Mouse (Mus musculus) cerebellum, postnatal 25 days (tissue): Measurements from ENCODE around the gene Pepd.

Experiments used
- DNase-seq, 2 experiments: peaks; one replicate each; pipeline ENCODE4 v3.0.0; 2021; ENCODE audit warnings: mixed read lengths in 2 of 2

Pepd gene

DNA sequence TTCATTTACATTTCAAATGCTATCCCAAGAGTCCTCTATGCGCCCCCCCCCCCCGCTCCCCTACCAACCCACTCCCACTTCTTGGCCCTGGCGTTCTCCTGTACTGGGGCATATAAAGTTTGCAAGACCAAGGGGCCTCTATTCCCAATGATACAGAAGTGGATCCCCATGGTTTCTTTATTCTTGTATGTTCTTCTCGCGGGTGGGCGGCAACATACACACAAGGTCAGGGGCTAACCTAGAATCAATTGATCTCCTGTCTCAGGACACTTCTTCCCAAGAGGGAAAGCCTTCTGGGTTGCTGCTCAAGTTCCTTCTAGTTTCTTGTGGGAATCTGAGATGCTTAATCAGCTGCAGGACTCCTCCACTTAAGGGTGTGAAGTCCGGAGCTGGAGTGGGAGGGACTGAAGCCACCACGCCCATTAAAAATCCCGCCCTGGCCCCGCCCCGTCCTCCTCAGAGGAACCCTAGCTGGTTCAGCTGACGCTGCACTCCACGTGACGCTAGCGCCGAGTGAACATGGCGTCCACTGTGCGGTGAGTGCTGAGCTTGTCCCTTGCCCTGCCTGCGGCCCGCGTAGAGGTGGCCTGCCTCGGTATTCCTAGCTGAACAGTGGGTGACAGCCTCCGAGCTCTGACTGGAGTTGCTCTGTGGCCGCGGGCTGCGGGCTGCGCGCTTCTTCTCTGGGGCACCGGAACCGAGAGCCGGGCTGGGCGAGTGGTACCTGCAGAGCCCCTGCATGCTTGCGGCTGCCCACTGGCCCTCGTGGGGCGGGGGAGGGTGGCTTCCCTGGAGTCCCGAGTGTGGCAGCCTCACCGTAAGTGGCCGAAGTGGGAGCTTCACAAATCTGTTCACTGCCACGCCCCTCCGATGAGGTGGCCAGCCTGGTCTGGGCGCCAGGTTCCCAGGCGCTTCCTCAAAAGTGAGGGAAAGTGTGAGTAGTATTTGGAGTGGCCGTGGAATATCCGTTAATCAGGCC is at the start of gene Pepd:
Pepd (plus strand) TSS at position 461 of the 979 bp plus-strand sequence.
- DNase-seq: peak; percentile 80 to 88

DNA sequence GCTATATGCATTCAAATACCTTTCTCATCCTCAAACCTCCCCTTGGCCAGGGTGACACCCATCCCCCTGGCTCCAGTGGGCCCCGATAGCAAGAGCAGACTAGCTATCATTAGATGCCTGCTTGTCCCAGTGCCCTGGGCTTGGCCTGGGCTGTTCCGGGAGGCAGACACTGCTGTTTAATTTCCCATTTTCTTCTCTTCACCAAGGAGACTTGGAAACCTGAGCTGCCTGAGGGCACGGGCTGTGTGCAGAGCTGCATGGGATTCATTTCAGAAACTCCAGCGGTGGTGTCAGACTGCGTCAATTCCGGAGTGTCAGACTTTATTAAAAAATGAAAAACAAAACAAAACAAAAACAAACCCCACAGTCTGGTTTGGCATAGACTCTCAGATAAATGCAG is 44.9 kb upstream of the Pepd start:
- no peak for DNase-seq

DNA sequence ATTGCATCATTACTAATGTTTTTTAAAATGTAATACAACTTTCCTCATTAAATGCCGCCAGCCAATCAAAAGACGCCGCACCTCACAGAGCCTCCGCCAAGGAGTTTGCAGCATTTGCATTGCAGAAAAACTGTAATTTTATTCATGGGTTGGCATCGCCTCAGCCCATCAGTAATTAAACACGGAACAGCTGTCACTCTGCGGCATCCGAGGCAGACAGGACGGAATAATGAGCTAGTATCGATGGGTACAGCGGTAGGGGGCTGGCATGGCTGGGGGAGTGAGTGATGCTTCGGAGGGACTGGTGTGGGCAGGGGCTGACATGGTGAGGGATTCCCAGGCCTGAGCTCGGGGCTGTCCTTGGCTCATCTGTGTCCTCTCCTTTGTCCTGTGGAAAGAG is 42.5 kb upstream of the Pepd start:
- DNase-seq: no peak

DNA sequence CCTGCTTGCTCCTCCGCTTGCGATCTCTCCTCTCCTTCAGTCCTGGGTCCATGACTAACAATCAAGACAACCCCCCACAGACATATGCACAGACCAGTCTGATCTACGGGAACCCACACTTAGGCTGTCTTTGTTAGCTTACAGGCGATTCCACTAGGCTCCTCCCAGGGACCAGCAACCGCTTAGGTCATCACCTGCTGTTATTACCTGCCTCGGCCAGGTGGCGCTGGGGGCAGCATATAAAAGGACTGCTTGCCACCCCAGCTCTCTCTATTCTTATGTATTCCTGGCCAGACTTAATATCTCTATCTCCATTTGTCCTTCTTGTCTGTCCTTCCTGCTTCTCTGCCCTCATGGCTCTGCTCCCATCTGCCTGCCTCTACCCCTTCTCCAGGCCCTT is 35.4 kb upstream of the Pepd start:
- DNase-seq: no peak

DNA sequence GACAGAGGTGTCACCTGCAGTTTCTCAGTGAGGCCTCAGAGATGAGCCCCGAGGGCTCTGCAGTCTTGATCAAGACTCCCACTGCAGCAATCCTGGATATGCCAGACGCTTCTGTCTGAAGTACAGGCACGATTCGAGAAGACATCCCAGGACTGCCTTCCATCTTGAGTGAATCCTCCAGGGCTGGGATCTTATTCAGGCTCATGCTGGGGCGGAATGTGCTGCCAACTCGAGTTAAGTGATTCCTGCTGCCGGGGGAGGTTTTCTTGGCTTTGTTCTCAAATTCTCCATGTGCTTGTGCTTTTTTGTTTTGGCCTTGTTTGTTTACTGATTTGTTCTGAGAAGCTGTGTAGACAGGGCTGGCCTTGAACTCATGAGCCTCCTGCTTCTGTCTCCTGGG is 34.4 kb upstream of the Pepd start:
- no peak for DNase-seq

DNA sequence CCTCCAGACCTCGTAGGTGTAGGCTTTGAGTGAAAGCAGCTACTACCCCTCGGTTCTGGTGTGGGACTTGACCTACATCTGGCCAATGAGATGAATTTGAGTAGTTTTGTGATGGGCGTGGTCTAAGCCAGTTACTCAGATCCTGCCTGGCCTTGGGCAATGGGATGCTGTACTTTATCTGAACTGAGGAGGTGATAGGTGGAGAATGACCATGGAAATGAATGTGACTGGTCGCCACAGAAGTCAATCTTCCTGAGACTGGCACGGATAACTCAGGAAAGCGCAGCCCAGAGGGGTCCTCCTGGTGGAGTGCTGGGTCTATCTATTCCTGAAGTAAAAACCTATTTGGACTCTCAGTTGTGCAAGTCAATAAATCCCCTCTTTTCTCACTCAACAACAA is 23.7 kb upstream of the Pepd start:
- no peak for DNase-seq

DNA sequence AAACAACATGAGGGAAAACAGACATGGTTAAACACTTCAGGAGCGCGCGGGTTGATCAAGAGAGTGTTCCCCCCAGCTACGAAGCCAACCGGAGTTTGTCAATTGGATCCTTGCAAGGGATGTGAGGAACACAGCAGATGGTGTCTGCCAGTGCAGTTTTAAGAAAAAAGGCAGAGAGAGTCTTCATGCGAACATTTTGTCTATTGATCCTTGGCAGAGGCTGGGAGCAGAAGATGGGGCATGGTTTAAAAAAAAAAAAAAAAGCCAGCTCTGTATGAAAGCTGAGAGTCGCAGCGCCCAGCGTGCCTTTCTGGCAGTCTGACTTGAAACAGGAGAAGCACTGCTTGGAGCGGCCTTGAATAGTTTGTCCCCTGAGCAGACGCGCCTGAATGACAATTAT is 23.3 kb upstream of the Pepd start:
- no peak for DNase-seq

DNA sequence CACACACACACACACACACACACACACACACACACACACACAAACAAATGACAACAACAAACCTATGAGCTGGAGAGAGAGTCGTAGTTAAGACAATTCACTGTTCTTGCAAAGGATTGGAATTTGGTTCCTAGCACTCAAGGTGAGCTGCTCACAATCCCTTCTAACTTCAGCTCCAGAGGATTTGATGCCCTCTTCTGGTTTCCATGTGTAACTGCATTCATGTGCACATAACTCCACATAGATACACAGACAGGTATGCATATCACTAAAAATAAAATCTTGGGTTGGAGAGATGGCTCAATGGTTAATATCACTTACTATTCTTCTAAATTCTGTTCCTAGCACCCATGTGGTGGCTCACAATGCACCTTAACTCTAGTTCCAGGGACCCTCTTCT is 19.3 kb upstream of the Pepd start:
- DNase-seq: no peak

DNA sequence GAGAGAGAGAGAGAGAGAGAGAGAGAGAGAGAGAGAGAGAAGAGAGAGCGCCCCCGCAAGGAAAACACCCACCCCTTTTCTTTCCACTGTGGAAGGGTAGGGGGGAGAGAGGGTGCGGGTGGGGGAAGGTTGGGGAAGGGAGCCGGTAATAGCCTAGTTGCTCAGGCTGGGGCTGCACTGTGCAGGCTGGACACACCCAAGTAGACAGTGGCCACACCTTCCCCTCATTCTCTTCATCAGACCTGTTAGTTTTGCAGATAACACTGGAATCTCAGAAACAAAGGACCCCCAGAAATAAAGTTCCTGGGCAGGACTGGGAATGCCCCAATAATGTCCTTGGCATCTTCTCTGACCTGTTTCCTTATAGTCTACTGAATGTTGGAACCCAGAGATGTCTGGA is 15.7 kb upstream of the Pepd start:
- no peak for DNase-seq

DNA sequence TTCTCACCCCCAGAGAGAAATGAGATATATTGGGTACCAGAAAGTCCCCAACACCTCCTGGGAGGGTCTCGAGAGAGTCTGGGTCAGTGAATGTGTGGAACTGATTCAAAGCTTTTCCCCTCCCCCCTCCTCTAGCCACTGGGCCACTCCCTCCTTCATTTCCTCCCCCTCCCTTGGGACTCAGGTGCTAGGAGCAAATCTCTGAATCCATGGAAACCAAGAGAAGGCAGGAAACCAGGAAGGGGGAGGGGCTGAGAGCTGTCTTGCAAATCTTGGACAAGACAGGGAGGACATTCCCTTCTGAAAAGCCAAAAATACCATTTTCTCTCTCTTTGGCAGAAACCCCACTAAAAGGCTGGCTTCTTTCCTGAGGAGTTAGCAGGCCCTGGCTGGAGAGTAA is 15.1 kb upstream of the Pepd start:
- DNase-seq: peak in 1 of 2 experiments; percentile 11

DNA sequence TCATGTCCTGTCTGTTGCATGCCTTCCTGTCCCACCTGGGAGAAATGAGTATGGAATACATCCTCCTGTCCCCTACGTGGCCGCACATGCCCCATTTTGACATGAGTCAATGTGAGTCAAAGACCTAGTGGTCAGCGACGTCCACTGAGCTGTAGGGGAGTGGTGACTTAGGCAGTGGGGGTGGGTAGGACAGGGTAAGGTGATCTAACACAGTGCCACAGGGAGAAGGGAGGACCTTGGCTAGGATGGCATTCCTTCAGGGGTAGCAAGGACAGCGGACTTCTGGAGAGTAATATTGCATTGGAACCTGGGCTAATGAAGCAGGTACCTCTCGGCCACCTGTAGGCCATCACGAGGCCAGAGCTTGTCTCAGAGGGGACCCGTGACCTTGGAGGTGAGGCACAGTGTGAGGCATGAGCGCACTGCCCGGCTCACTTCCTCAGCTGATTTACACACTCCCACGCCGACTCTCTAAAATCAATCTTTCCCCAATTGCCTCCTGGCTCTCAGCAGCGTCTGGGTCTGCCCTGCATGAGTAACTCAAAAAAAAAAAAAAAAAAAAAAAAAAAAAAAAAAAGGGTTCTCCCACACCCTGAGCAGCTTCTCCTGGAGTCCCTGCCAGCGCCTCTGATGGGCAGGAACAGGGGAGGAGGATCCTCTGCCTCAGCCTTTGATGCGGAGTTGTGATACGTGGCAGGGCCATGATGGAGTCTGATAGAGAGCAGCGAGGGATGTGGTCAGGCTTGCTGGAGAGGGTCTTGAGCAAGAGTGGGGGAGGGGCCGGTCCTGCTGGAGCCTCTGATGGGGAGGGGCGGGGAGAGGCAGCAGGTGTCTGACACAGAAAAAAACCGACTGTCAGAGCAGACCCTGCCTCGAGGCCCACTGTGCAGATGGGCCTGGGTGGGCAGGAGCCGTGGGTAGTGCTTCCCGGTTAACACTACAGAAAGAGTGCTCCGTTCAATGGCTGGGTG is 1.8 kb upstream of the Pepd start:
- no peak for DNase-seq

DNA sequence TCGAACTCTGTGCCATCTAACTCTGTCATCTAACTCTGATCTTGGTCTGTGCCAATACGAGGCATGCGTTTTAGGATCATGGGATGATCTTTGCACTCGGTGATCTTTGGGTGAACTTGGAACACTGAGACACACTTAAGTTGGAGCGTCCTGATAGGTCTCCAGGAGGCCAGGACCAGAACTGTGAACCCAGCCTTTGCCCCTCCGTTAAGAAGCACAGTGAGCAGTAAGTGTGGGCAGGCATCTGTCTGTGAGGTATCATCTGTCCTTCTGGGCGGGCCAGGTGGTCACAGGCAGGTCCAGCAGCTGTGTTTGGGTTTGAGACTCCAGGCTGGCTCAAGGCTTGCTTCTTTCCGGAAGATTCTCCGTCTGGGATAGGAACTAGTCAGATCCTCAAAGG is 1.8 kb downstream of the Pepd start:
- DNase-seq: no peak

DNA sequence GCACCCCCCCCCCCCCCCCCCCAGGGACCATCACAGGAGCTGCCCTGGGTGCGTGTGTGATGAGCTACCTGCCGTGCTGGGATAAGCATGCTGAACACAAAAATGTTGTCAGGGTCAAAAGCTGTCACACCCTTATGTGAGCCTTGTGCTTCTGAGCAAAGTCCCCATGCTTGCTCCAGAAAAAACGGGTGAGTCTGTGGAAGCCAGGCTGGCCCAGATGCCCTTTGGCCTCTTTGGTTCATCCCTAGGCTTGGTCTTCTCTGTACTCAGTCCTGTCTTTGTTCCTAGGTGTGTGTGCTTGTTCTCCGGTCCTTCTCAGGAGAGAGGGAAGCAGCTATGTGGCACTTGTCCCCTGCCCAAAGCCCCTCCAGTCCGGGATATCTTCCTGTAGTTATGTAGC is 3.4 kb downstream of the Pepd start:
- no peak for DNase-seq

DNA sequence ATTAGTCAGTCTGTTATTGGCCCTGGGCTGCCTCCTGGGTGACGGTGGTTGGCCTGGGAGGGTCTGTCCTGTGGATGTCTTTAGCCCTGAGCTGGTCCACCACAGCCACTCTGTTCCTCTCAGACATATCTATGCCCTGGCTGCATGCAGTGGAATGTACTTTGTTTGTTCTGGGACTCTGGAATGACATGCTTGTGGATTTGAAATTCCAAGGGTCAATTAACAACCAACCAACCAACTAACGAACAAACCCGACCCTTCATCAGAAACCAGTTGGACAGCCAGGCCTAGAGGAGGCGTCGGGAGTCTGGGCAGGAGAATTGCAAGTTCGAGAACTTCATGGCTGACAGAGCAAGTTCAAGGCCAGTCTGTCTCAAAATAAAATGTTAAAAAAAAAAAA is 5.4 kb downstream of the Pepd start:
- no peak for DNase-seq

DNA sequence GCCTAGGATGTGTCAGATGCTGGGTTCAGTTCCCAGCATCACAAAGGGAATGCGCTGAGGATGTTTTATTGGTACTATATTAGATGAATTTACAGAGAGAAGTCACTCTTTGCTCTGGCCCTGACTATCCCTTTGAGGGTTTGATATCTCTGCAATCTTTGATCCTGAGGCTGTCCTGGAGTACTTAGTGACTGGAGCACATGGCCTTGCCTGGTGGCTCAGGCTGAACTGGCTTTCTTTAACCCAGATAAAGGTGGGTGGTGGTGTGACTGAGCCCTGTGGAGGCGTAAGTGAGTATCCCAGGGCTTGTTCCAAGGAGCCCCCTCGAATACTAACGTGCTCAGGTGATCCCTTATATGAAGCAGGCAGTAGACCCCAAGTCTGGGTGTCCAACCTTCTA is 5.8 kb downstream of the Pepd start:
- no peak for DNase-seq

DNA sequence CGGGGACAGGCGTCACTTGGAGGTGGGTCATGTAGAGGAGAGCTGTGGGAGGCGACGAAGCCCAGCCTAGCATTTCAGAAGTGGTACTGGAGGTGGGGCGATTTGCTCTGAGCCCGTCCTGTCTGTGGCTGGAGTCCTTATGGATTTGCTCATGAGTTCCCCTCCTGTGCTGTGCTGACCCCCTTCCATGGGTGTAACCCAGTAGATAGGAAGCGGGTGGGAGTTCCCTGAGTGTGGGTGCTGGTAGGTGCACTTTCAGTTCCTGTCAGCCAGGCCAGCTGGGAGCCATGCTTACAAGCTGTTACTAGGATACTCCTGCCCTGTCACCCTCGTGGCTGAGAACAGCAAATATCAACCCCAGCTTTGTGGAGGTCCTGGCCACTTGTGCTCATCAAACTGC is 6.2 kb downstream of the Pepd start:
- no peak for DNase-seq

DNA sequence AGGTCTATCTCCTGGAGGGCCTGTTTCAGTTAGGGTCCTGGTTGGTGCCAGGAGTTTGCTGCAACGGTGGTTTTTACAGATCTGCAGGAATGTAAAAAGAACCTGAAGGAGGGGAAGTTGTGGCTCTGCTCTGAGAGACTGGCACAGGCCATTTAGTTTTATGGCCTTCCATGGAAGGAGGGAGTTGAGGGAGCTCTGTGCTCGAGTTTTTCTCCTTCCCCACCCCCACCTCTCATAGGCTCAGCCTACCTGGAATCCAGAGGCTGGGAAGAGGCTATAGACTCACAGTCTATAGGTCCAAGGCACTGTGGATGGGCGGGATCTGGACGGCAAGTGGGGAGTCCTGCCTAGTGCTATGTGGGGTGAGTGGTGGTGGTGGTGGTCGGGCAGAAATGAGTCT is 6.9 kb downstream of the Pepd start:
- no peak for DNase-seq

DNA sequence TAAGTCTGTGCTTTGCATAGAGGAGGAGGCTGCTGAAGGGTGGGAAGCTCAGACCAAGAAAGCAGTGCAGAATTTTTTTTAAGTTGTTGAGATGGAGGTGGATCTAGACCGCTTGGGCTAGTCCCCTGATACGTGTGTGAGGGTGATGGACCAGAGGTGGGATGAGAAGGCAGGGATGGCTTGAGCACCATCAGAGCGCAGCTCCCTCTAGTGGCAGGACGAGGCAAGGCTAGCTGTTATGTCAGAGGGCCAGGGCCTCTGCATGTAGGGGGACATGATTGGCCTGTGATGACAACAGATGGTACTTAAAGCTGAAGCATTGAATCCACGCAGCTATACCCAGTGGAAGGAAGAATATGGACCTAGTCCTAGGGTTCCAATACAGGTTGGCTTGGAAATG is 7.6 kb downstream of the Pepd start:
- DNase-seq: peak in 1 of 2 experiments; percentile 30

DNA sequence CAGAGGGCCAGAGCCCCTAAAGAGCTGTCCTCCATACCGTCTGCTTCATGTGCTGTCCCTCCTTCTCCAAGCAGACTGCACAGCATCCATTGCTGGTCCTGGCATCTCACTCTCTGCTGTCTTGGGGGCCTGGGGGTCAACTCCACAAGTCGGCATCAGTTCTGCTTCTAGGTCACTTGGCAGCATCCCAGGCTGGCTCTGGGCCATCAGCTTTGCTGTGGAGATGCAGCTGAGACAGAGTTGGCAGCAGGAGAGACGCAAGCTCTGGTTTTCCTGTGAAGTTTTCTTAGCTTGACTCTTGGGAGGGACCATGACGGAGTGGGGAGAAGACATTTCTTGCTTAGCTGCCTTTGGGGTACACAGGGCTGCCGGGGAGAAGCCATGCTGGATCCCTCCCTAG is 13.0 kb downstream of the Pepd start:
- peak; percentile 22 to 65 for DNase-seq

DNA sequence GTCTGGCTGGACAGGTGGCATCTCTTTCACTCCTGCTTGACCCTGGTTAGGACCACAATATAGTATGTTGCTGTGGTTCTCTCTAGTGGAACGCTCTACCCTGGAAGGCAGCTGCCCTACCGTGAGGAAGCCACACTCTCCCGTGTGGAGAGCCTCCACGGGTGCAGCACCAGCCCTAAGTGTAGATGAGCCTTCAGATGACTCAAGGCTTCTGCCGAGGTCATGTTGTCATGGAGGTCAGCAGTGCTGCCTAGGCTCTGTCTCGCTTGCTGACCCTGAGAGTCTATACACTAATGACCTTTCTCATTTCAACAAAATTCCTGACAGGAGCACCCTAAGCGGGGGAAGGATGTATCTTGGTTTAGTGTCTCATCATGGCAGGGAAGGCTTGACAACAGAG is 13.8 kb downstream of the Pepd start:
- DNase-seq: no peak

DNA sequence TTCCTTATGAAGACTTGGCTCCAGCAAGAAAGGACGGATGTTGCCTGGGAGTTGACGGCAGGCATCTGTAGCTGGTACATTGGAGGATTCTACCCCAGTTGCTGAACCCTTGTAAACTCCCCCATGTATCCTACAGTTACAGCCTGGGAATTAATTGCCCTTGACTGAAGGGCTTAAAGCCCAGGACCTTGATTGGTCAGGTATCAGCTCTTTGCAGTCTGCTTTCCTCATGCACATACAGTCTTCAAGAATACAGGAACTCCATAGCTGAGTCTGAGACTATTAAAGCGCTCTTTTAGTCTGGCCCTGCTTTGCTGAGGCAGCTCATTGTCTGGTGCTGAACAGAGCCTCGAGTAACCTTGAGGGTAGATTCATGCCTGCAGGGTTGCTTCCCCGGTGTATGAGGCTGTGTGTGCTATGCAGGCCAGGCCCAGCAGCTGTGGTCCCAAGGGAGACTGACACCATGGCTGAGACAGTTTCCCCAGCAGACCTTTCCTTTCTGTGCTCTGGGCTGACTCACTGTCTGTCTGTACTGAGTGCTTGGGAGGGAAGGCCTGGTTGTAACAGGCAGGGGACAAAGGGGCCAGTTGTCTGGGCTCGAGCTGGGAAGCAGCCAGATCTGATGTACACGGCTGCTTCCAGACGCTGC is 17.6 kb downstream of the Pepd start:
- DNase-seq: no peak

DNA sequence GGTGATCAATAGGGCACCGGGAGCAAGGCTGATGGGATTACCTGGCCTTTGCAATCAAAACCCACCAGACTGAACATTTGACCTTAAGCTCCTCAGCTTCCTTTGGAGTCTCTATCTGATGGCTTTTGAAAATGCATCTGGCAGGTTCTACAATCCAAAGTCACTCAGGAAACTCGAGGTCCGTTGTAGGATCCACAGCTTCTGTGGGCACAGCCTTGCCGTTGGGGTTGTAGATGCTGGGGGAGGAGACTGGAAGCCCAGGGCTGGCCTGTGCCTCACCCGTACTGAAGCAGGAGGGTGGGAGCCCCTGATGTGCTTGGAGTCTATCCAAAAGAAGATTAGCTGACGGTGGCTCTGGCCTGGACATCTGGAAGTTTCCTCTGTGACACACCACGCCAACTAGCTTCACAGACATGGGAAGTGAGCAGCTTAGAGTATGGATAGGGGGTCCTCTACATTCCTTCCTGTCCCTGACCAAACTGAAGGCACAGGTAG is 18.1 kb downstream of the Pepd start:
- DNase-seq: no peak

DNA sequence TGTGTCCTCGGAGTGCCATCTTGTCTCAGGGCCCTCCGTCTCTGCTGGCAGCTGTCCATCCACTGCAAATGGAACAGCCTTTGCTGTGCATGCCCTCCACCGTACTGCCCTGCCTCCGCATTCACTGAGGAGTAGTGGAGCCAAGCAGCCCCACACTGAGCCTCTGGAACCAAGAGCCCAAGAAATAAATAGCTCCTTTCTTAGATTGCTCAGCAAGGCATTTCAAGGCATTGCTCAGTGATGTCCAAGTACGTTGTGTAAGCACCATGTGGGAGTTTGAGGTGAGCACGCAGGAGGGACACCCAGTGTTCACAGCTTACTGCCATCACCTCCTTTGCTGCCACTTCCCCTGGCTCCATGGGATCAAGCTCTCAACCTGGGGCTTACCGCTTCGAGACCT is 20.5 kb downstream of the Pepd start:
- DNase-seq: no peak
